Mouse (Mus musculus): ENCODE measurements around the gene Lsm6.

Lsm6 gene

GRCm38 (mm10) chr8:78806006-78806405 is 14.9 kb downstream of the Lsm6 start:
- DNase-seq (ENCODE audit: low spot score) = no peak

GRCm38 (mm10) chr8:78801201-78801600 is 19.7 kb downstream of the Lsm6 start:
- no peak for DNase-seq (ENCODE audit: low spot score)

DNA sequence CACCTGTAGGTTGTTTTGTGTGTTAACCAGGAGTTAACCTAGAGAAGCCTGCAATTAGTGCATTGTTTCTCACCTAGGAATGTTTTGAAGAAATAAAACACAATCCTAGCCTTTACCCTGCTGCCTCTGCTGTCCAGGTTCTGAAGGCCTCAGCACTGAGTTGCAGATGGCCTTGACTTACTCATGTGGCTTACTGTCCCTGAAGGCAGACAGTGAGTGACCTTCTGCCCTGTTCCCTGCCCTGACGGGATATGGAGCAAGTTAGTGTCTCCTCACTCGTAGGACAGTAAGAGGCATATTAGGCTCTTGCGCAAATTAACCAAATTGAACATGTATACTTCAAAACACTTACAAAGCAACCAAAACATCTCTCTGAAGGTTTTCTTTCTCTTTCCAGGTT is 22.3 kb downstream of the Lsm6 start:
- DNase-seq (ENCODE audit: low spot score) = no peak

GRCm38 (mm10) chr8:78797985-78798384 is 23.0 kb downstream of the Lsm6 start:
- DNase-seq (ENCODE audit: low spot score) = no peak

DNA sequence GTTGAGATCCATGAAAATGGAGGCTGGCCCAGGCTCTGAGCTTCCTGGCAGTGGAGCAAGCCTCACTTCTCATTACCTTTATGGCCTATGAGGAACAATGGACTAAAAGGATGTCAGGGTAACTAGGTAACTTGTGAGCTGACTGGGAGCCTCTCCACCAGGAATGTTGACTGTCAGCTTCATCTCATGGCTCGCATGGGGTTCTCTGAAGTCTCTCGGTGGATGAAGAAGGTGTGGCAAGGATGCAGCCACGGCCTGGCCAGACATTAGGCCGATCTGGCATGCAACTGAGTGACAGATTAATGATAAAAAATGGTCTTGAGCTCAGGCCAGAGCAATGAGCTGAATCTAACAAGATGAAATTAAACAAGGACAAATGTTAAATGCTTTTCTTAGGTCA is 27.7 kb downstream of the Lsm6 start:
- no peak for DNase-seq (ENCODE audit: low spot score)

DNA sequence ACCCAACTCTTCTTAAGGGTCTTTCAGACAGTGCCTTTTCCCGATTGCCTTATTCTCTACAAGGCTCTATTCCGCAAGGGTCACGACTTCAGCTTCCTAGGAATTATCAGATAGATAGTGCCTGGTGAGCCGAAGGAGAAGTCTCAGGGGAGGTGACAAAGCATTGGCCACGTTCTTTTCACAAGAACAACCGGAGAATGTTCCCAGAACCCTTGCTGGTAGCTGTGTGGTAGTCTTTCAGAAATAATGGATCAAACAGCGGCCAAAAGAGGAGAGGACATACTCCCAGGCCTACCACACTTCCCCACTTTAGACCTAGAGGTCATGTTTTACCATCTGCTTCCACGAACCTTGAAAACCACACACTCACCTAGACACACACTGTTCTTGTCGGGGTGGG is 44.1 kb downstream of the Lsm6 start:
- DNase-seq (ENCODE audit: low spot score) = no peak

GRCm38 (mm10) chr8:78771256-78771655 is 49.7 kb downstream of the Lsm6 start:
- DNase-seq (ENCODE audit: low spot score) = no peak

GRCm38 (mm10) chr8:78770584-78770983 is 50.4 kb downstream of the Lsm6 start:
- DNase-seq (ENCODE audit: low spot score) = no peak

- no peak for DNase-seq (ENCODE audit: low spot score)
Observed at GRCm38 (mm10) chr8:78765556-78765955, 55.4 kb downstream of the Lsm6 start.

GRCm38 (mm10) chr8:78764976-78765375 is 56.0 kb downstream of the Lsm6 start:
- no peak for DNase-seq (ENCODE audit: low spot score)

DNA sequence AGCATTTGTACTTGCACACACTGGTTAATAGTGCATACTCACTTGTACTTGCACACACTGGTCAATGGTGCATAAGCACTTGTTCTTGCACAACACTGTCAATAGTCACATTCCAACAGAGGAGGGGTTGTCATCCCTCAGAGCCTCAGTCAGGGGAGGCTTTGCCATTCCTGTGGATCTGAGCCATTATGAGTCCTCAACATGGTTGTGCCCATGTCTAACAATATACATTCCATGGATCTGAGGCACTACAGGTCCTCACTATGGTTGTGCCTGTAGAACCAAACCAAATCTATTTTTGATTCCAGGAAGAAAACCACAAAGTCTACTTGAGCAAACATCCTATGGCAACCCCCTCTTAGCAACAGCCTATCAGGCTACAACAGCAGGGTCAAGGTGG is 61.8 kb downstream of the Lsm6 start:
- DNase-seq (ENCODE audit: low spot score) = no peak

- no peak for DNase-seq (ENCODE audit: low spot score)
Observed at GRCm38 (mm10) chr8:78754986-78755385, 66.0 kb downstream of the Lsm6 start.
